Mouse (Mus musculus) limb, embryonic 10.5 days (tissue): ENCODE results near the gene Tarsl2. TPM values are rescaled to one million over a fixed set of nuclear protein-coding genes. Genes with fewer than 3 reads are reported as not detected.

Source experiments
- DNase-seq: peaks from one replicate; pipeline ENCODE4 v3.0.0-alpha.2; 2017; ENCODE audit warnings: low spot score
- H3K27ac ChIP-seq: fragments of 300-500 bp; sonication (generic); 2 replicates; pipeline ENCODE4 v1.5.1; 2016; ENCODE audit warnings: mild to moderate bottlenecking
- H3K27me3 ChIP-seq: fragments of 300-500 bp; sonication (generic); 2 replicates; pipeline ENCODE4 v1.6.1; 2016; ENCODE audit warnings: low read depth, mild to moderate bottlenecking; ENCODE audit not compliant: poor library complexity, severe bottlenecking
- H3K36me3 ChIP-seq: fragments of 300-500 bp; sonication (generic); 2 replicates; pipeline ENCODE4 v1.6.1; 2016; ENCODE audit warnings: mild to moderate bottlenecking, moderate library complexity
- H3K4me1 ChIP-seq: fragments of 300-500 bp; sonication (generic); 2 replicates; pipeline ENCODE4 v1.6.1; 2016
- H3K4me3 ChIP-seq: fragments of 300-500 bp; sonication (generic); 2 replicates; pipeline ENCODE4 v1.5.1; 2016; ENCODE audit warnings: mild to moderate bottlenecking, moderate library complexity
- H3K9me3 ChIP-seq: fragments of 300-500 bp; sonication (generic); replicated peaks from 2 replicates; pipeline ENCODE4 v1.6.1; 2016; ENCODE audit warnings: mild to moderate bottlenecking
- WGBS: fragments of 180-500 bp; shearing (Covaris S2); methylation state at CpG from one replicate; pipeline ENCODE4 v1.1.7; 2016; 5-methylcytosine and 5-hydroxymethylcytosine counted together
- polyA plus RNA-seq: library from polyadenylated mRNA; unstranded; fragments of >200 nt; fragmentation: Nextera tagmentation; extraction: Ambion mirVana; gene quantifications from 2 replicates; pipeline ENCODE4 v1.2.1, GENCODE M21; 2016

Tarsl2 gene
- polyA plus RNA-seq, 1 experiment from 2014 or later: 6.2 TPM

- Histone ChIP-seq H3K4me1 (no peaks in the 10 kb centered on the region), H3K4me3 (no peak overlapping the region), H3K27me3 (no peaks in the 10 kb centered on the region), H3K9me3 (no peaks in the 10 kb centered on the region), H3K27ac (no peak overlapping the region), H3K36me3 (no peaks in the 10 kb centered on the region)
- WGBS: 91% methylated on average over 6 of the region's 6 CpGs
- no peak for DNase-seq
These were observed 22.8 kb downstream of the Tarsl2 start for GRCm38 (mm10) chr7:65667491-65667890.

DNA sequence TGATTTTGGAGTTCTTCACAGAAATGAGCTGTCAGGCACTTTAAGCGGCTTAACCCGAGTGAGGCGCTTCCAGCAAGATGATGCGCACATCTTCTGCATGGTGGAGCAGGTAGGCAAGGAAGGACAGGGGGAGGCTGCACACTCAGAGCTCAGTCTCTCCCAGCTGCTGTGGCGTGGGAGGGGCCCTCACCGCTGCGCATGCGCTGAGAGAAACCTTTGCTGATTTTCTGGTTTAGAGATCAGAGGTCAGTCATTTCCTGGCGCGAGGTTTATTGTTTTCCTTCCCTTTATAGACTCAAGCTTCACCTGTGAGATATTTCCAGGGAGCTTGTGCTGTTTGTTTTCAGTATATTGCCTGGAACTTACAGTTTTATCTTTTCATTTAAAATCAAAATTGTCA lies 33.4 kb downstream of the Tarsl2 start:
- Histone ChIP-seq H3K27ac (no peak overlapping the region), H3K4me1 (0 out of 2 replicates have a peak, but pooled peaks cover 3% of the 10 kb centered on the region), H3K9me3 (no peaks in the 10 kb centered on the region), H3K4me3 (no peak overlapping the region), H3K27me3 (no peaks in the 10 kb centered on the region), H3K36me3 (no peaks in the 10 kb centered on the region)
- 80% methylated on average over 10 of the region's 10 CpGs for WGBS
- no peak for DNase-seq

DNA sequence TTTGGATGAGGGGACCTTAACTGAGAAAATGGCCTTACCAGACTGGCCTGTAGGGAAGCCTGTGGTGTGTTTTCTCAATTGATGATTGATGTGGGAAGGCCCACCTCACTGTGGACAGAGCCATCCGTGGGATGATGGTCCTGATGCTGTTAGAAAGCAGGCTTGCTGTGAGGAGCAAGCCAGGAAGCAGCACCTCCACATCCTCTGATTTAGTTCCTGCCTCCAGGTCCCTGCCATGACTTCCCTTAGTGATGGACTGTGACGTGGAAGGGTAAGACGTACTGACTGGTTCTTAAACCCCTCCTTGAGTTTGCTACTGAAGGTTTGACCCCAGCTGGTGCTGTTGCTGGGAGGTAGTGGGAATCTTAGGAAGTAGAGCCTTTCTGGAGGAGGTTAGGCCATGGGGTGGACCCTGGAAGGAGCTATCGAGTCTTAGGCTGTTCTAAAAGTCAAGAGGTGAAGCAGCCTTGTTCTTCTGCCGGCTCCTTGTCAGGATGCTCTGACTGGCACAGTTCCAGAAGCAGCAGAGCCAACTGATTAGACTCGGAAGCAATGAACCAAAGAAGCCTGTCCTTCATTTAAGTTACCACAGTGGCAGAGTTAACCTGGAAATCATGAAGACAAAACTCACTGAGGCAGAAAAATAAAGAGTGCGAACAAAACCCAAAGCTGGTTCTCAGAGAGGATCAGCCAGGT lies 34.4 kb downstream of the Tarsl2 start:
- 85% methylated on average over 7 of the region's 7 CpGs for WGBS
- Histone ChIP-seq H3K27me3 (no peaks in the 10 kb centered on the region), H3K4me1 (0 out of 2 replicates have a peak, but pooled peaks cover 3% of the 10 kb centered on the region), H3K27ac (no peak overlapping the region), H3K36me3 (no peaks in the 10 kb centered on the region), H3K4me3 (no peak overlapping the region), H3K9me3 (no peaks in the 10 kb centered on the region)
- no peak for DNase-seq

DNA sequence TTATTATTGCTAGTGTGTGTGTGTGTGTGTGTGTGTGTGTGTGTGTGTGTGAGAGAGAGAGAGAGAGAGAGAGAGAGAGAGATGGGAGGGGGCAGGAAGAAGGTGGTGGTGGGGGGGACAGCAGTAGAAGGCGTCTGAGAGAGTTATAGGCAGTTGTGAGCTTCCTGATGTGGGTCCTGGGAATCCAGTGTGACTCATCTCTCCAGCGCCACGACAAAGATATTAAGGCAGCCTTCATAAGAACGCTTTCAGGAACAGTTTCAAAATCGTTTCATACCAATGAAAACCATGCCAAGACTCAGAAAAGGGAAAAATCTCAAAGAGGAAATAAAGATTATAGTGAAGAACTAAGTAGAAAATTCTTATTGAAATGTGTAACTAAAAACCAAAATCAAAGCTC lies 36.5 kb downstream of the Tarsl2 start:
- DNase-seq: no peak
- Histone ChIP-seq H3K36me3 (no peaks in the 10 kb centered on the region), H3K4me1 (peaks cover 8% of the 10 kb centered on the region), H3K27ac (no peak overlapping the region), H3K4me3 (no peak overlapping the region), H3K9me3 (no peaks in the 10 kb centered on the region), H3K27me3 (no peaks in the 10 kb centered on the region)
- WGBS: 78% methylated on average over 5 of the region's 5 CpGs

DNA sequence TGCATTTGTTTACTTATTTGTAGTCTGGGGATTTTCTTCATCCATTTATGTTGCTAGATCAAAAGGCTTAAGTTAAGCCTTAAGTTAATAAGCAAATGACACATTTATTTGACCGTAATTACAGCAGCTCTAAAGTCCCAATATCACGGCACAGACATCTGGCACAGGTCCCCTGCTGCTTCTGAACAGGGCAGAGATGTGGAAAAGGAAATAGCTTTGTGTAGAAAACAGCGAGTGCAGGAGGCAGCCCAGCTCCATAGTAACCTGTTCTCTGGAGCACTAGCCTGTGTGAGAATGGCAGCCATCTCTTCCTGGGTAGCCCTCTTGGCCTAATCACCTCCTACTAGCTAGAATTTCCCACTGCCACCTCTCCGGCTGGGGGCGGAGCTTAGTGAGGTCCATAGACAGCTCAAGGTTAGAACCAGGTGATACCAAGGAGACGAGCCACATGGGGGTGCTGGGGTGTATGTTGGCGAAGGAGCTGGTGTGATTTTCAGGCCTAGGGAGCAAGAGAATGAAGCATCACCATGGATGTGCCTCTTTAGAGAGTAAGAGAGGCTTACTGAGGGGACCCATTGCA lies 39.6 kb downstream of the Tarsl2 start:
- H3K36me3 ChIP-seq: no peaks in the 10 kb centered on the region
- peak overlapping the region; percentile 25; the same call in 1 of the 2 replicates for H3K27ac ChIP-seq
- H3K9me3 ChIP-seq: no peaks in the 10 kb centered on the region
- no peak for DNase-seq
- WGBS: 53% methylated on average over 7 of the region's 7 CpGs
- peaks cover 4% of the 10 kb centered on the region for H3K4me1 ChIP-seq
- no peaks in the 10 kb centered on the region for H3K27me3 ChIP-seq
- H3K4me3 ChIP-seq: no peak overlapping the region

GRCm38 (mm10) chr7:65686664-65687063 lies 42.0 kb downstream of the Tarsl2 start:
- Histone ChIP-seq H3K4me1 (peaks cover 4% of the 10 kb centered on the region), H3K4me3 (no peak overlapping the region), H3K27me3 (no peaks in the 10 kb centered on the region), H3K27ac (no peak overlapping the region), H3K9me3 (no peaks in the 10 kb centered on the region), H3K36me3 (no peaks in the 10 kb centered on the region)
- WGBS: 87% methylated on average over 9 of the region's 9 CpGs
- DNase-seq: no peak

GRCm38 (mm10) chr7:65690869-65691268 lies 46.2 kb downstream of the Tarsl2 start, which contains the start of gene Tm2d3:
Tm2d3 (plus strand) TSS chr7:65691169.
- H3K27ac ChIP-seq: no peak within 1 kb of the TSS
- no peak for DNase-seq
- WGBS: 91% methylated on average over 7 of the region's 7 CpGs
- no peak within 1 kb of the TSS for H3K4me3 ChIP-seq
- H3K9me3 ChIP-seq: no peaks in the 10 kb centered on the region
- peaks cover 17% of the 10 kb centered on the region for H3K4me1 ChIP-seq
- peaks cover 10% of the 10 kb centered on the region for H3K36me3 ChIP-seq
- no peaks in the 10 kb centered on the region for H3K27me3 ChIP-seq

DNA sequence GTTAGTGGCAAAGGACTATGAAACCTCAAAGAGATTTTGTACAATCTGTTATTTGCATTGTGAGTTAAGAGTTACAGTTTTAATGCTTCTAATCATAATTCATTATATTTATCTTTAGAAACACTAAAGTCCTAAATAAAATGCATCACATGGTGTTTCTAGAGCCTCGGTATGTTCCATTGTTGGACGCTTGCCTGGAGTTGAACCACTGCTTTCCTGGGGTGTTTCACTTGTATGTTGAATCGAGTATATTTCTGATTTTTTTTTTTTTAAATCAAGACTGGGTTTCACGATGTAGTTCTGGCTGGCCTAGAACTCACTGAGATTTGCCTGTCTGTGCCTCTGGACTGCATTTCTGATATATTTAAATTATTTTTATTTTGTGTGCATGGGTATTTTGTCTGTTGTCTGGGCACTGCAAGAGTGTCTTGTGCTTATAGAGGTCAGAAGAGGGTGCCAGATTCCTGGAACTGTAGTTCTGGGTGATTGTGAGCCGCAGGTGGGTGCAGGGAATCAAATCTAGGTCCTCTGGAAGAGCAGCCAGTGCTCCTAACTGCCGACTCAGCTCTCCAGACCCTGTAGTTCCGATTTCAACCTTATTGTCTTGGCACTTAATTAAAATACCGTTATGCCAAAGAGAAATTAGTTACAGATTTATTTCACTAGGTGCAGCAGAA lies 47.4 kb downstream of the Tarsl2 start:
- 84% methylated on average over 8 of the region's 8 CpGs for WGBS
- no peaks in the 10 kb centered on the region for H3K27me3 ChIP-seq
- H3K4me3 ChIP-seq: peak overlapping the region; percentile 90
- H3K27ac ChIP-seq: no peak overlapping the region
- H3K36me3 ChIP-seq: peaks cover 22% of the 10 kb centered on the region
- peaks cover 17% of the 10 kb centered on the region for H3K4me1 ChIP-seq
- no peaks in the 10 kb centered on the region for H3K9me3 ChIP-seq
- DNase-seq: no peak

DNA sequence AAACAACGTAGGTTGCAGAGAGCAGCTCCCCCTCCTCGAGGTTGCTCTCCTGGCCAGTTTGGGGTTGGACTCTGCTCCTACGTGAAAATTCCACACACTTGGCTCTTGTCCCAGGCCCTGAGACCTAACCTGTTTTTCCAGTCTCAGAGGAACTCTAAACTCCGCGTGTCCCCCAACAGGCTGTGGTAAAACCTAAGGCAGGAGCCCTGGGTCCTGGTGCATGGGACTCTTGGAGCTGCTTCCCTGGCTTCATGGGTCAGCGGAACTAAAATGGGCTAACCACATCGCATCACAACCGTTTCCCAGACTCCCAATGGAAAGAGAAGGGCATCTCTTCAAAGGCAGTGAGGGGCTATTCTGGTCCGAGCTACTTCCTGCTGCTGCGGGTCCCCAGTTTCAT lies 48.2 kb downstream of the Tarsl2 start:
- H3K4me1 ChIP-seq: peaks cover 17% of the 10 kb centered on the region
- peaks cover 30% of the 10 kb centered on the region for H3K36me3 ChIP-seq
- peak overlapping the region; percentile 90 for H3K4me3 ChIP-seq
- no peaks in the 10 kb centered on the region for H3K9me3 ChIP-seq
- under 1% methylated on average over 10 of the region's 10 CpGs for WGBS
- no peak for DNase-seq
- no peaks in the 10 kb centered on the region for H3K27me3 ChIP-seq
- peak overlapping the region; percentile 94 for H3K27ac ChIP-seq

DNA sequence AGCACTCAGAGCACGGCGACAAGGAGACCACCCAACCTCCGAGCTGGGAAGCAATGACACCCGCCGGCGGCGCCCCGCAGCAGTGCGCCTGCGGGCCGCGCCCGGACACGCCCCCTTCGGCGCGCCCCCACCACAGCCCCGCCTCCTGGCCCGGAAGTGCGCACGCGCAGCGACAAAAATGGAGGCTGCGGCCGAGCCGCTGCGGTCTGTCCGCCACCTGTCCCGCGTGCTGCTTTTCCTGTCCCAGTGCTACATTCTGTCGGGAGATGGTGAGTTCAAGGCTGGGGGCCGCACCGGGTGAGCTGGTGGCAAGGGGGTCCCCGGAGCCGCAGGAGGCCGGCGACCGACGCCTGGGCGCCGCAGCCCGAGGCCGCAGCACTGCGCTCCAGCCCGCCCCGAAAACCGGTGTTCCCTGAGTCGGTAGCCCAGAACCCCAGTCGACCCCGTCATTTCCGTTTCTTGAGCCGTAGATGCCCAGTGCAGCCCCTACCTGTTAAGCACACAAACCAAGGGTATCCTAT lies 48.7 kb downstream of the Tarsl2 start:
- peak overlapping the region; percentile 94 for H3K27ac ChIP-seq
- peak; percentile 92 for DNase-seq
- peak overlapping the region; percentile 90 for H3K4me3 ChIP-seq
- no peaks in the 10 kb centered on the region for H3K9me3 ChIP-seq
- H3K27me3 ChIP-seq: no peaks in the 10 kb centered on the region
- WGBS: under 1% methylated on average over 52 of the region's 52 CpGs
- H3K36me3 ChIP-seq: peaks cover 35% of the 10 kb centered on the region
- H3K4me1 ChIP-seq: peaks cover 17% of the 10 kb centered on the region

- no peak overlapping the region for H3K27ac ChIP-seq
- DNase-seq: no peak
- no peak overlapping the region for H3K4me3 ChIP-seq
- H3K27me3 ChIP-seq: no peaks in the 10 kb centered on the region
- H3K36me3 ChIP-seq: peaks cover 66% of the 10 kb centered on the region
- 60% methylated on average over 2 of the region's 2 CpGs for WGBS
- H3K4me1 ChIP-seq: peaks cover 17% of the 10 kb centered on the region
- no peaks in the 10 kb centered on the region for H3K9me3 ChIP-seq
These were observed 51.8 kb downstream of the Tarsl2 start for GRCm38 (mm10) chr7:65696450-65696849.

- no peaks in the 10 kb centered on the region for H3K27me3 ChIP-seq
- no peak overlapping the region for H3K27ac ChIP-seq
- no peak for DNase-seq
- peaks cover 59% of the 10 kb centered on the region for H3K36me3 ChIP-seq
- no peak overlapping the region for H3K4me3 ChIP-seq
- H3K9me3 ChIP-seq: no peaks in the 10 kb centered on the region
- H3K4me1 ChIP-seq: peaks cover 7% of the 10 kb centered on the region; the same call in 1 of the 2 replicates
- 93% methylated on average over 7 of the region's 7 CpGs for WGBS
These were observed 57.4 kb downstream of the Tarsl2 start for GRCm38 (mm10) chr7:65702076-65702475.

DNA sequence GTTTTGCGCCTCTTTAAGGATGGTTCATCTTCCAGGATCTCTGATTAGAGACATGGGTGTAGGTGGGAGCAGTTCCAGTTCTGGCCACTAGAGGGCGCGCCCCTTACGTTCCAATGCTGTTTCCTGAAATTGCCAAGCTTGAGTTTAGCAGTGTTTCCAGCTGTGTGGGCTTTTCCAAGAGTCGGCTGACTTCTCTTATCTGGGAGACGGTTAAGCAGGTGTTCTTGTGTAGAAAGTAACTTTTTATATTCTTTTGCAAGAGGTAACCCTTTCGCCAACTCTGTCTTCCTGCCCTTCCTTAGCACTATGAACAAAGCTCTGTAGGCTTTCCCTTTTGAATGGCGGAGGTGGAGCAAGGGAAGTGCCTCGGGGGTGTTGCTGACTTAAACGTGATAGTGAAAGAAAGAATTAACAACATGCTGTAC lies 60.1 kb downstream of the Tarsl2 start:
- DNase-seq: peak; percentile 89
- H3K4me3 ChIP-seq: peak overlapping the region; percentile 27; the same call in 1 of the 2 replicates
- no peaks in the 10 kb centered on the region for H3K9me3 ChIP-seq
- no peaks in the 10 kb centered on the region for H3K27me3 ChIP-seq
- peaks cover 31% of the 10 kb centered on the region for H3K36me3 ChIP-seq
- peak overlapping the region; percentile 30; the same call in 1 of the 2 replicates for H3K27ac ChIP-seq
- H3K4me1 ChIP-seq: peaks cover 7% of the 10 kb centered on the region; the same call in 1 of the 2 replicates
- 20% methylated on average over 10 of the region's 10 CpGs for WGBS
